Mouse (Mus musculus): ENCODE results near the gene Dhx16.

DNA sequence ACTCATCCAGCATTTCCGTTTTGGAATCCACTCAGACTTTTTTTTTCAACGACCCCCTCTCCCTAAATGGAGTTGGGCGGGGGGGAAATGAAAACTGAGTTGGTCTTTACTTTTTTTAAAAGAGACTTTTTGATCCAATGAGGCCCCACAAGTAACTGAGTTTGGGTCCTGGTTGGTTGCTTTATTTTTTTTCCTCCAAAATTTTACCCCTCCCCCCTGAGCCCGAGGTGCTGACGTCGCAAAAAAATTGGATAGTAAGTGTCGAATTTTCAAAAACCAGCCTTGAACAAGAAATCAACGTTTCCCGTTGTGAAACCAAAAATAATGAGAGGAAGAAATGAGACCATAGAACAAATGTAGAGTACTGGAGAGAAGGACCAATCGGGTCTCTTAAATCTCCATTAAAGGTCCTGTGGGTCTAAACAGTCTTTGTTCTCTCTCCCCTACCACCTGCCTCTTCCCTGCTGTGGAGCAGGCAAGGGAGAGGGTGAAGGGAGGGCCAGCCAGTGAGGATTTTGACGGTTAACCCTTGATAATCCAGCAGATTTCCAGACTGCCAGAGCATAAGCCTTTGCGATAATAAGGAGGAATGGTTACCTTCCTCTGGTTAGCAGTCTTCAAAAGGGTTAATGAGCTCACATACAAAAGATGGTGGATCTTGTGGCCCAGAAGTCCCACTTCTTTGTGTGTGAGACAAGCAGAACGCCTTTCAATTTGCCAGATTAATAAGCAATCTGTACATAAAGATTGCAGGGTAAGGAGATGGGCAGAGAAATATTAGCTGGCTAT lies 38.0 kb downstream of the Dhx16 start:
- TF ChIP-seq CTCF (IDR thresholded peaks at IDR 0.05; ENCODE audit: low read depth): no peak
- no peak for TF ChIP-seq EP300 (IDR thresholded peaks at IDR 0.05; ENCODE audit: low read depth)
